Mouse (Mus musculus) layer of hippocampus, postnatal 10 days (tissue): ENCODE measurements around the gene A930033H14Rik. TPM values are rescaled to one million over a fixed set of nuclear protein-coding genes. Genes with fewer than 3 reads are reported as not detected.
A peak's percentile ranks its signal among the peaks of the same experiment; 100 is the strongest.

Experiments used
- DNase-seq, 2 experiments: peaks; one replicate each; pipeline ENCODE4 v3.0.0; 2021; ENCODE audit warnings: low spot score in 2 of 2
- long read RNA-seq: library from polyadenylated mRNA; stranded (forward); transcript quantifications from one replicate; pipeline ENCODE4 v2.0.0, GENCODE M21; 2023
- total RNA-seq, 2 experiments: library from RNA; stranded (reverse); gene quantifications; 2 replicates each; pipeline ENCODE4 v1.2.3; 2021

A930033H14Rik gene
- total RNA-seq, result 1 to 10 TPM; 4.3 to 5.5 TPM
- long read RNA-seq, partial matches to known transcripts, result 0 of 3 reads
- long read RNA-seq, other reads (novel, unspliced or antisense), result 3 of 3 reads

DNA sequence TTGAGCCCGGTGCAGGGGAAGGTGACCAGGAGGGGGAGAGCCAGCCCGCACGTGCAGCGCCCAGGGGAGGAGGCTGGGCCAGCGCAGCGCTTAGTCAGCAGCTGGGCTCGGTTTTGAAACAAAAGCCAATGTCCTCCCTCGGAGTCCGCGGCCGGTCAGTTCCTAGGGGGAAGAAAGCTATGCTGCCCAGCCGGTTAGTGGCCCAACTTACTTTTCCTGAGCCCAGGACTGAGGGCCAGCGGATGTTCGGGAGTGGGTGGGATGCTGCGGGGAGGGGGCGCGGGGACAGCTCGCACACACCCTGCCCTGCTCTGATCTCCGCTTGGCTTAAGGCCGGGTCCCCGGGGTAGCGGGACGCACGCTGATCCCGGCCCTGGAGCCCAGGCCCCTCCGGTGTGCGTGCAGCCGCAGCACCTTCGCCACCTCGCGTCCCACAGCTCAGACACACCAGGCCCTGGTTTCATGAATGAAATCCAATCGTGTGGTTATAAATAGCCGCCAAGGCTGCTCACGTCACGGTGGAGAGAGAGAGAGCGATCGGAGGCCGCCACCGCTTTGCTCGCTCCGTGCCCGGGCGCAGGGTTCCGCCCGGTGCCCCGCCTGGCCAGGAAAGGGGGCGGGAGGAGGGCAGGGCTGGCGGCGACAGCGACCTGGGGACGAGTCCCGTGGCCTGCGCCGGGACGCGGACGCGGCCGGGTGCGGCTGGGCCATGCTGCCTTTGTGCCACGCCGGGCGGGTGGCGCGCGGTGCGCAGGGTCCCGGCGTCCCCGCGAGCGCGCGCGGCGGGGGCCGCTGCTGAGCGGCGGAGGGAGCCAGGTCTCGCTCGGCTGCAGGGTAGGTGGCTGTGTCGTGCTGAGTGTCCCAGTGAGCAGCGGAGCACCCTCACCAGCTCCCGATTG is at the start of gene A930033H14Rik:
A930033H14Rik (minus strand) TSS at position 557 of the 899 bp plus-strand sequence.
- DNase-seq, result peak; percentile 73 to 77

DNA sequence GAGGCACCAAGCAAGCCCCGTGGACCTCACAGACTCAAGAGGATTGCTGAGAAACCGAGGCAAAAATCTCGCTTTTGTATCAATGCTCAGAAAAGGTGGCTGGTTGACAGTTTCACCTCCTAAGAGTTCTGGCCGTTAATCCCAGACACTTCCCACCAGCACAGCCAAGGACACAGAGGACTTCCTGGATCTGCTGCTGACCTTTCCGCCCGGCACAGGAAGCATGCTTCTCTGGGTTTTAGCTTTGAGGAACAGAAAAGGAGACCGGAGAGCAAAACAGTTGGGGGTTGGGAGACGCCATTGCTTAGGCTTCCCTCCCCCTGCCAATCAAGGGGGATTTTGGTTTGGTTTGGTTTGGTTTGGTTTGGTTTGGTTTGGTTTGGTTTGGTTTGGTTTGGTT is 47.0 kb upstream of the A930033H14Rik start:
- DNase-seq, result no peak

DNA sequence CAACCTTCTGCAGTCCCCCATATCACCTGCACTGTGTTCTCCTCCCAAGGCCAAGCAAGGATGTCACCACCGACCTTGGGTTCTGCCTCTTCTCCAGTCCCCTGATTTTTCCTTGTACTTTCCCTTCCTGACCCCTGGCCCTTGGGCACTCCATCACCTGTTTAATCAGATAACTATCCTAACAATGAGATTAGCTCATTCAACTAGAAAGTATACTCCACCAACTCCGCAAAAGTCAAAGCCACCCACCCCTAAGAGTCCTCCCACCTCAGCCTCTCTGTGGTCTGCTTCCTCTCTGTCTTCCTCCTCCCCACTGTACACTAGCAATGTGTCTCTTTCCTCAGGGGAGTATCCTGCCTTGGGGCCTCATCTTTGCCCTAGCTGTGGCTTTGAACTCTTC is 46.3 kb upstream of the A930033H14Rik start:
- no peak for DNase-seq

DNA sequence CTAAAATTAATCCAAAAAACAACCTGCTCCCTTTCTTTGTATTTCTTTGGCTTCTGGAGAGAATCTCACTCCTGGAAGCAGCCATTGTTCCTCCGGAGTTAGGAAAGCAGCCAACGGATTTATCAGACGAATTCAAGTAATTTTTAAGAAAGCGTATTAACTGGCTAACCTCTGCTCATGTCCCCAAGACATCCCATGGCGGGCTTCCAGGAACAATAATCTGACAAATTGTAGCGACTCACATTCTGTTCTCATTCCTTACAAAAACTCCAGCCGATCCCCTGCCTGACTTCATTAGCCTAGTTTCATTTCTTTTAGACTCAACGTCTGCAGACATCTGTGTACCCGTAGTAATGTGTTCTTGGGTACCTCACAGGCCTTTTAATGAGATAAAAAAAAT is 45.7 kb upstream of the A930033H14Rik start:
- no peak for DNase-seq

DNA sequence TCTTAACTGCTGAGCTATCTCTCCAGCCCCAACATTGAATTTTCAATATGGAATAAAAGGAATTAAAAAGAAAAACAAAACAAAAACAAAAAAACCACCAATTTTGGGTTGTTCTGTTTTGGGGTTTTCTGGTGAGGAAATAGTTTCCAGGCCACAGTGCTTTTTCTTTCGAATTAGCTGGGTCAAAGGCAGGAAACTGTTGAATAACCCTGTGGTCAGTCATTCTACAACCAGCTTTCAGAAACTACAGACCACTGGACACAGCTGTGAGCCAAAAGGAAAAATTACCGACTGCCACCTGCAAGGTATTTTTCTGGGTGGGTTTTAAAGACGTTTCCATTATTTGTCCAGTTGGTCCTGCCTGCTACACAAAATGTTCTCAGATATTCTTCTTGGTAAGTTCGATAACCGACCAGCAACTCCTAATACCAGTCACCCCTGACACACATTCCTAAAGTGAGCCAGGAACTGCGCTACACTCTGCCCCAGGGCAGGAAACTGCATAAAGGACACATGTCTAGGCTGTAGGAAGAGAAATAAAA is 44.8 kb upstream of the A930033H14Rik start:
- no peak for DNase-seq

DNA sequence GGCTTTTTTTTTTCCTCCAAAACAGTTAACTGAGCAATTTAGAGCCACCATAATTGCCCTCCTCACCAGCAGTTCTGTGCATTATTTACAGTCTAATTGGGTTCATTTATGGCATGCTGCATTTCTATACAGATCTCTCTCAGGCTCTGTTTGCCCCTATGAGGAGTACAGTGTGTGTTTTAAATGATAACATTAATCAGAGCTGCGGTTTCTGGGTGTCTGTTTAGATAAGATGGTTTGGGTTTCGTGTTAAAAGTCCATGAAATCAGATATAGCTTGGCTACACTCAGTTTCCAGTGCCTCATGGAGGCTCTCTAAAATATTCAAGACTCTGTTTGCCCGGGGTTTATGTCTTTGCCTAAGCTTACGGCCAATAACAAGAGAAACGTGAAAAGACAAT is 42.7 kb upstream of the A930033H14Rik start:
- DNase-seq, result no peak

DNA sequence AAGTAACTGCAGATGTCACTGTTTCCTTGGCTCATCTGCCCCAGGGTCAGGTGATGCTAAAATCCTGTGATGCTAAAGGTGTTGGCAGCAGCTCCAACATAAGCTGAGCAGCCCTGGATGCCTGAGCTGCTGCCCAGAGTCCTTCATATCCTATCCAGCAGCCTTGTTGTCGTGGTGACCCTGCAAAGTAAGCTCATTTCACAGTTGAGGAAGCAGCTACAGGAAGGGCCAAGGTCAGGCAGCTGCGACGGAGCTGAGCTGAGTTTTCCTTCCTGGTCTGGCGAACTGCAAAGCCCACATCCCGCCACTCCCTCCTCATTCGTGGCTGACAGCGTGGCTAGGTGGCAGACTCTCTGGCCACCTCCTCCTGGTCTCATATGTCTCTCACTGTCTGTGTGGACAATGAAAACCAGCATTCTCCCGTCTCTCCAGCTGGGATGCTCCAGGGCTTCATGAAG is 41.5 kb upstream of the A930033H14Rik start:
- peak in 1 of 2 experiments; percentile 30 for DNase-seq

DNA sequence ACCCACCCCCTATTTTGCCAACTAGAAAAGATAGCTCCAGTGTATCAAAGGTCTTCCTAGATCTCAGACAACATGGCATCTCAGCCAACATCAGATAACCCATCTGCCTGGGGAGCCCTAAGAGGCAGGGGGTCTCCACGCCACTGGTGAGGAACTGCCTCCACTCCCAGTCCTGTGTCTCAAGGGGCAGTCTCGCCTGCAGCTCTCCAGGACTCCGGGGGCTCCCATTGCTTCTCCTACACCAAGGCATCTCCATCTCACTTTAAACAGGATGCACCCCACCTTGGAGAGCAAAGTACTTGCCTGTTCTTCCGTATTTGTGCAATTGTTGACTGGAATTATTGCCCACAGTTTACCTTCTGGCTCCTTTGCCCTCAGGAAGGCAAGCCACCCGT is 40.8 kb upstream of the A930033H14Rik start:
- DNase-seq, result no peak

DNA sequence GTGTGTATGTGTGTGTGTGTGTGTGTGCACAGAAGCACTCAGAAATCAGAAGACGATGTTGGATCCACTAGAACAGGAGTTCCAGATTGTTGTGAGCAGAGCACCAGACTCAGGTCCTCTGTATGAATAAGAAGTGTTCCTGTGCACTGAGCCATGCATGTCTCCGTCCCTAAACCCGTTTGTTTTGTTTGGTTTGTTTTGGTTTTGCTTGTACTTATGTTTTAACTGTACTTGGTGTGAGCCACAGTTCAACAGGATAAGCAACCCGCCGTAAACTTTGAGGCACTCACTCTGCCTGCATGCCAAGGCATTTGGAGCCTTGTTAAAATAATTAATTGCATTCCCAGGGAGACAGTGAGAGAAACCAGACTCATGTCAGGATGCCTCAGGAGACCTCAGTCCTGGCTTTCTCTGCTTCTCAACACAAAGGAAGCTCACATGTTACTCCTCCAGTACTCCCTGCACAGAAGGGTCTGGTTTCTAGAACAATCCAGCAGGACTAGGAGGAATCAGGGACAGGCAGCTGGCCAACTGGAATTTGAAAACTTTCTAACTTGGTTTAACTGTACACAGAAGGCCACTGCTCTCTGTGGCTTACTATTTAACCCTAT is 40.3 kb upstream of the A930033H14Rik start:
- DNase-seq, result no peak

DNA sequence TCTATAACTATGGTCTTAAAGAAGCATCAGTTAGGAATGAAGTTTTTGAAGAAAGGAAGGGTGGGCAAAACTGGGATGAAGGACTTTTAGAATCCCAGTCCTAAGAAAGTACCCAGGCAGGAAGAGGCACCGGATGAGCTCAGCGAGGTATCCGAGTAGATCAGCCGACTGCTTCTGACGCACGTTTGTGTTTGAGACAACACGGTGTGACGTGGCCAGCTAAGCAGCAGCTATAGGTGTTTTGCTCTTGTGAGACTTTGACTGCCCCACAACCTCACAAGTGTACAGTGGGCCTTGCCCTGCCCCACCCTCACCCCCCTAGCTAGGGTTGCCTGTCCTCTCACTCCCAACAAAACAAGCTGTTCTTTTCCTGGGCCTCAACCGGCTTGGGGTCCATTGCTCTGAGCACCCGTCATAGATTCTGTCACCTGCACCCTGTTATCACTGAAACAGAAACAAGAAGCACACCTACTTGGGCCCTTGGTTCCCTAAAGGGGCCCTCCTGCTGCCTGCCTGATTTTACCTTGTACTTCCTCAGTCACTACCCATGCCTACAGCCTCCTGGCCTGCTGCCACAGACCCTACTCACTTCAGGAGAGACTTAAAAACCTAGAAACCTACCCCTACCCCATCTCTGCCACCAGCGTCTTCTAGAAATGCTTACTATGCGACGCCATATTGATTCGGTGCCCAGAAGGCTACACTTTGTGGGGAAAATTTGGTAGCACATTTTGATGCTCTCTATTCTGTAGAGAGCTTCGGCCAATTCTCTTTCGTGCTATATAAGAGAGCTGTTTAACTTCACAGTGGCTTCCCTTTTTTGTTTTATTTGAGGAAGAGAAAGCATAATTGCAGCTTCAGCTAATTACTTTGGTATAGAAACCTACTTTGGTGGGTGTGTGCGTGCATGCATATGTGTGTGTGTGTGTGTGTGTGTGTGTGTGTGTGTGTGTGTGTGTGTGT is 39.5 kb upstream of the A930033H14Rik start:
- no peak for DNase-seq

DNA sequence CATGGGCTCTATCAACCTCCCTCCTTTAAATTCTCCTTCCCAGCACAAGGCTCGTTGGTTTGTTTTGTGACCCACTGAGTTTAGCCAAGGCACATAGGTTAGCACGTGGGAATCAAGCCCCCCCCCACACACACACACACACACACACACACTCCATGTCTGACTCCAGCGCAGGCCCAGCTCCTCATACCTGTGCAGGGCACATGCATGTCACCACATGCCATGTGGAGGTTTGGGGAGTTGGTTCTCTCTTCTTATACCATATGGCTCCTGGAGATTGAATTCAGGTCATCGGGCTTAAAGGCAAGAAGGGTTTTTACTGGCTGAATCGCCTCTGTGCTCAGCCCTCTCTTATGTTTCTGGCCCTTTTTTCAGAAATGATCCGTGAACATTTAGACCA is 38.4 kb upstream of the A930033H14Rik start:
- no peak for DNase-seq

DNA sequence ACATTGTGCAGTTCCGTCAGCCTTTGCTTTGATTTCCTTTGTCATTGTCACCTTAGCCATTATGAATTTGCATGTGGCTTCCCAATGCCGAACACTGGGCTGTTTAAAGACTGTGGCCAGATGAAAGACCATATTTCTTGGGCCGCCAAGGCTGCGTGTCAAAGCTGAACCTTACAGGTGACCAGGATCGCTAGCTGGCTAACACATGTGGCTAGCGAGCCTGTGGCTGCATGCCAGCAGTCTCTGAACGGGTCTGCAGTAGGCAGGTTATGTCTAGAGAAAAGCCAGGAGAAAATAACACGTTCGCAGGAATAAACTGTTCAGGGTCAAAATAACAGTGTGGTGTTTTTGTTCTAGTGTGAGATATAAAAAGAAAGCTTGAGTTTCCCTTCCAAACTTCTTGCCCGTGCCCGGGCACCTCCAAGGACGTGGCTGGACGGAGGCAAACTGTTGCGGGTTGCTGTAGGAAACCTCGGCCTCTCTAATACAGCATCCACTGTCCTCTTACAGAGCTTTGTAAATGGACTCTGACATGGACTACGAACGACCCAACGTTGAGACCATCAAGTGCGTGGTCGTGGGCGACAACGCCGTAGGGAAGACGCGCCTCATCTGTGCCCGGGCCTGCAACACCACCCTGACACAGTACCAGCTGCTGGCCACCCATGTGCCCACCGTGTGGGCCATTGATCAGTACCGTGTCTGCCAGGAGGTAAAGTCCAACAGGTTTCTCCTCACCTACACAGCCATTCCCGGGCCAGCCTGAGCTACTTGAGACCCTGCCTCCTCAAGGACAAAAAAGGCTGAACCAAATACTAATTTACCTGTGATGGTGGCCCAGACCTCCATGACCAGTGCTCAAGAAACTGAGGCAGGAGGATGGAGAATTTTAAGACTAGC is 35.6 kb upstream of the A930033H14Rik start:
- DNase-seq, result no peak

DNA sequence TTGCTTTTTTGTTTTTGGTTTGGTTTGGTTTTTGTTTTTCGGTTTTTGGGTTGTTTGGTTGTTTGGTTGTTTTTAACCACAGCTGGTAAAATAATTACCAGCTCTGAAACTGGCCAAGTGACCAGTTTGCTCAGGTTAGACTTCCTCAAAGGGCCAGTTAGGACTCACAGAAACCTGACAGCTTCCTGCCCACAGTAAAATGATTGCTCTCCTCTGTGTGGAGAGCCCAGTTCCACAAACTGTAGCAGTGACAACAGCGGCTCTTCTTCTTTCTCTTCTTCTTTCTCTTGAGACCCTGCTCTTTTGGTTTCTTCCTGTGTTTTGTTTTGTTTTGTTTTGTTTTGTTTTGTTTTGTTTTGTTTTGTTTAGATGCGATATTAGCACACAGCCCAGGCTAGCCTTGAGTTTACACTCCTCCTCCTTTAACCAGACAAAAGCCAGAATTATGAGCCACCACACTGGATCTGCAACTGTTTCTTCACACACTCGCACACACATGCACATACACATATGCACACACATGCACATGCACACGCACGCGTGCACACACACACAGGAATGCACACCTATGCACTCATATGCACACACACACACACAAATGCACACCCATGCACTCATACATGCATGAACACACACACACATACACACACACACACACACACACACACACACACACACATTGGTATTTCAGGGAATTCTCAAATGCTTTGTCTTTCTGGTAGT is 34.6 kb upstream of the A930033H14Rik start:
- no peak for DNase-seq

DNA sequence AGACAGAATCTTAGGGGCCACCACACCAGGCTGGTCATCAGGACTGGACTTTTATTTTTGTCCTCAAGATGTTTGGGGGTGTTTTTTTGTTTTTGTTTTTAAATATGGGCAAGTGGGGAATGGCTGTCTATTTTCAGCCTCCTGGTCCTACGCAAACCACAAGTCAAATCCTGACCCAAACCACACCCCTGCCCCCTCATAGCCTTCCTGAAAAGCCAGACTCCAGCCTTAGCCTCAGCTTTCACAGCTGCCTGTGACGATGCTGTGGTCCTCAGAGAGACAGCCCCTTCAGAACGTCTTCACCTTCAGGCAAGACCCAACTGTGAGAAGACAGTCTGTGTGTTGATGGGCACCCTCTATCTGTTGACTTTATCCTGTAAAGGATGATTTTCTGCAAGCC is 33.9 kb upstream of the A930033H14Rik start:
- DNase-seq, result no peak

DNA sequence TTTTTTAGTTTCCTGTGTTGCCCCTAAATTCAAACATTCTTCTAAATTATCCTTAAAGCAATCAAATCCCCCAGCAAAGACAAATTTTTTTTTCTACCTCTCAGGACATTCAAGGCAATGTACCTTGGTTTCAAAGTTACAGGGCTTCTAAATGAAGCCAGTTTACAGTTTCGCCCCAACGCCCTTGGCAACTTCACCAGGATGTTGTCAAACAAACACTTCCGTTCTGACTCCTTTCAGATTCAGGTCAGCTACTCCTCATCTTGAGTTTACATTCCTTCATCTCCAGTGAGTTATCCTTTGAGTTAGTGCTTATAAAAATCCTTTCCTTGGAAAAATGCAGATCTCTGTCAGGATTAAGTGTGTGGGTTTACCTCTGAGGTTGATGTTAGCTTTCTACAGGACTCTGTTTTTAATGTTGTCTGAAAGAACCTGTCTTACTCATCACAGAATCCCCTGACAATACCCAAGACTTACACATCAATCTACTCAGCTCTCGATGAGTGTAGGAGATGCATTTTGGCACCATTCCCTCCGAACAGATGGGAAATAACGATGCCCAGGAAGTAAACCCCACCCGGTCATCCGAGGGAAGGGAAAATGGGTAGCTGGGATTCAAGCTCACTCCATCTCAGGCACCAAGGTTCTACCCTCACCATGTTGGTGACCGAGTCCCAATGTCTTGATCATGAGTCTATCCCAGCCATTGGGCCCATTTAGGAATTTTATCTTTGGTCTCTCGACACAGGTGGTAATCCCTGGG is 33.2 kb upstream of the A930033H14Rik start:
- DNase-seq, result no peak

DNA sequence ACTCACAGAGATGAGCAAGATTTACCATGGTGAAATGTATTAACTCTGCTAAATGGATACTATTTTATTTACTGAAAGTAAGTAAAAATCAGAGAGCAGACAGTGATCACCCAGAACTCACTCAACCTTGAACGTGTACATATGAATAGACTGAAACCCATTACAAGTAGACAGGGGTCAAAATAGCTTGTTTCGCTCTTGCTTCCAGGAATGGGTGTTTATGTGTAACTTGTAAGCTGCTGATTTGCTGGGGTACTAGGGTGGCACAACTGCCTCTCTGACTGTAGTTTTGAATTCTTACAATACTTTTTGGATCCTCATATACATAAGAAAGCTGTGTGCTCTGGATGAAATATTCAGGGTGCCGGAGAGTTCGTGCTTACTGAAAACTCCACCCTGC is 32.3 kb upstream of the A930033H14Rik start:
- no peak for DNase-seq

DNA sequence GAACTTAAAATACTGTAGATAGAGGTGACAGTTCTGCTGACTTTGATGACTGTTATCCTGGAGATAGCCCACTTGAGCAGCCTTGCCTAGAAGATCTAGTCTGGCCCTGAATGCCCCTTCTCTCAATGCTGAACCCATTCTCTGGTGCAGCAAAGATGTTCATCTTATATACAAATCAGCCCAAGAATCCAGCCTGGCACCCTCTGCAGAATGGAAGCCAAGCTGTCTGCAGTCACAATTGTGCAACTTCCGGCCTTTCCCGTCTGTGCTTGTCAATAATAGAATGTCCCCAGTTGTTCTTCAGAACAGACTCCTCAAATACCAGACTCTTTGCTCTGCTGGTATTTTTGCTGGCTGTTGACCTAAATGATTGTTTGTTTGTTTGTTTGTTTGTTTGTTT is 27.6 kb upstream of the A930033H14Rik start:
- DNase-seq, result no peak

DNA sequence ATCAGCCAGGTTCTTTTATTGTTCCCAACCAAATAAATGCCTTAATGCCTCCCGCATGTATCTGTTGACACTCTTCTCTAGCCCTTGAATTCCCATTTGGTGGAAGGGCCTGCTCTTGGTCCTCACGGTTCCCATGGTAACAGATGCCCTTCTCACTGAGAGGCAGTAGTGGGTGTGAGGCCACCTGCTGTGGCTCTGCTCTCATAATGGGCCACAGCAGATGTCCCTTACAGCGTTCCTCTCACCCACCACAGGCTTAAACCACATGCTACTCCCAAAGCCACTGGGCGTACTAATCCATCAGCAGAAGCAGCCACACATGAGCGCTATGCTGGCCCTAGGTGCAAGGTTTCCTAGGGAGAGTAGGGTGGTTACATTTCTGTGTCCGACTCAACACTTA is 25.4 kb upstream of the A930033H14Rik start:
- no peak for DNase-seq

DNA sequence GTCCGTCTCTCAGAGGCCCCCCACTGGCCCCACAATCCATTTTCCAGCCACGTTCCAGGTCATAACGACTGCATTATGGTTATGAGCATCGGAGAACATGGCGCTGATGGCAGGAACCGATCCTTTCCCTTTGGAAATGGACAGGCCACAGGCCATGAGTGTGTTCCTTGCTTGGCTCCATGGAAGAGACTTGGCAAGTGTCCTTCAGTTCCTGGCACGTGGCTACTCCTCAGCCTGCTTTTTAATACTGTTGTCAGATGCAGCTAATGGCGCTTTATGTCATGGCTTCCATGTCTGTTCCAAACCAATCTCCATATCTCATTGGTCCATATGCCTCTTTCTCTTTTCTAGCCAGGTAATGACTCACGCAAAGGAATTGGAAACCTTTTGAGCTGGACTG is 24.9 kb upstream of the A930033H14Rik start:
- no peak for DNase-seq
